Mouse (Mus musculus) retina, adult 2 months (tissue): ENCODE measurements at regions not wholly inside any gene's neighbourhood (a gene's known extent, or its start where the extent isn't known, plus 50 kb on each side); places are given as distances from the start of the nearest gene placed in this dataset.
"Not testable (repeated sequence)": the region's sequence is repeated elsewhere in the genome, so short reads cannot be mapped to it uniquely, and the experiment has no call there.

ENCODE experiments used
- DNase-seq: peaks from one replicate; pipeline ENCODE4 v3.0.0-alpha.2; 2012; ENCODE audit warnings: low read depth, low spot score

GRCm38 (mm10) chr9:6845281-6845680 lies 339.0 kb downstream of the Dync2h1 start:
- DNase-seq = not testable (repeated sequence)

- DNase-seq = not testable (repeated sequence)
These were observed 349.3 kb downstream of the Dync2h1 start for GRCm38 (mm10) chr9:6834936-6835335.

GRCm38 (mm10) chr9:6834470-6834869 lies 349.8 kb downstream of the Dync2h1 start:
- no peak for DNase-seq

GRCm38 (mm10) chr9:6832862-6833261 lies 351.4 kb downstream of the Dync2h1 start:
- DNase-seq = no peak

- DNase-seq = not testable (repeated sequence)
These were observed 352.6 kb downstream of the Dync2h1 start for GRCm38 (mm10) chr9:6831642-6832041.

GRCm38 (mm10) chr9:6826581-6826980 lies 357.7 kb downstream of the Dync2h1 start:
- no peak for DNase-seq

- DNase-seq = no peak
These were observed 358.6 kb downstream of the Dync2h1 start for GRCm38 (mm10) chr9:6825609-6826008.

GRCm38 (mm10) chr9:6823946-6824345 lies 360.3 kb downstream of the Dync2h1 start:
- not testable (repeated sequence) for DNase-seq

- no peak for DNase-seq
These were observed 360.7 kb downstream of the Dync2h1 start for GRCm38 (mm10) chr9:6823536-6823935.

- DNase-seq = no peak
These were observed 407.6 kb downstream of the Dync2h1 start for GRCm38 (mm10) chr9:6776671-6777070.

- no peak for DNase-seq
These were observed 442.8 kb downstream of the Dync2h1 start for GRCm38 (mm10) chr9:6741478-6741877.

GRCm38 (mm10) chr9:6736411-6736810 lies 447.8 kb downstream of the Dync2h1 start:
- DNase-seq = no peak

GRCm38 (mm10) chr9:6726411-6726810 lies 456.8 kb upstream of the Ddi1 start:
- no peak for DNase-seq

- no peak for DNase-seq
These were observed 407.6 kb upstream of the Ddi1 start for GRCm38 (mm10) chr9:6677225-6677718.

- peak; percentile 46 for DNase-seq
These were observed 398.6 kb upstream of the Ddi1 start for GRCm38 (mm10) chr9:6668001-6668969.

GRCm38 (mm10) chr9:6665679-6666078 lies 396.0 kb upstream of the Ddi1 start:
- DNase-seq = no peak

- no peak for DNase-seq
These were observed 382.8 kb upstream of the Ddi1 start for GRCm38 (mm10) chr9:6652267-6652994.

GRCm38 (mm10) chr9:6651572-6652236 lies 382.1 kb upstream of the Ddi1 start:
- DNase-seq = no peak

GRCm38 (mm10) chr9:6645796-6646309 lies 376.2 kb upstream of the Ddi1 start:
- DNase-seq = no peak

GRCm38 (mm10) chr9:6645321-6645720 lies 375.7 kb upstream of the Ddi1 start:
- no peak for DNase-seq

GRCm38 (mm10) chr9:6617155-6617554 lies 347.5 kb upstream of the Ddi1 start:
- DNase-seq = no peak

- no peak for DNase-seq
These were observed 339.6 kb upstream of the Ddi1 start for GRCm38 (mm10) chr9:6609284-6609627.
